Mouse (Mus musculus) intestine, embryonic 14.5 days (tissue): ENCODE data around the gene Rock2. TPM values are rescaled to one million over a fixed set of nuclear protein-coding genes. Genes with fewer than 3 reads are reported as not detected.

Experiments
- polyA plus RNA-seq: library from polyadenylated mRNA; unstranded; fragments of >200 nt; fragmentation: Nextera tagmentation; extraction: Ambion mirVana; gene quantifications from 2 replicates; pipeline ENCODE4 v1.2.1, GENCODE M21; 2014

The Rock2 gene
- polyA plus RNA-seq, 1 experiment from 2014 or later = 20.7 TPM

Other genes starting within 250 kb of the Rock2 start
- gene Ntsr2, start 241.5 kb upstream of the Rock2 start, polyA plus RNA-seq = not detected in 2 replicates
- 8.1 and 9.5 TPM in 2 replicates for gene Greb1, start 94.0 kb upstream of the Rock2 start, polyA plus RNA-seq
- 50.8 and 52.6 TPM in 2 replicates for gene E2f6, start 83.9 kb upstream of the Rock2 start, polyA plus RNA-seq
- gene Pqlc3, start 105.5 kb downstream of the Rock2 start, polyA plus RNA-seq = 7.5 and 9.9 TPM in 2 replicates
- 0.20 and 0.26 TPM in 2 replicates for gene 2410004P03Rik, start 116.8 kb downstream of the Rock2 start, polyA plus RNA-seq